Mouse (Mus musculus) cerebral cortex, adult 2 months (tissue): ENCODE data around the gene Gm12355.

Source experiments
- WGBS: fragments of 180-500 bp; shearing (Covaris S2); methylation state at CpG from one replicate; pipeline ENCODE4 v1.1.7; 2018; 5-methylcytosine and 5-hydroxymethylcytosine counted together

Gm12355 gene

GRCm38 (mm10) chr11:98625611-98626410 lies at the start of gene Gm12355, which contains the start of gene Gsdma3:
Gene Gm12355 (minus strand): TSS chr11:98625661.
Gene Gsdma3 (plus strand): TSS chr11:98626360.
- 92% methylated on average over 10 of the region's 10 CpGs for WGBS

- 2% methylated on average over 7 of the region's 7 CpGs for WGBS
Measured at GRCm38 (mm10) chr11:98673136-98673535, 47.7 kb upstream of the Gm12355 start.

- 77% methylated on average over 5 of the region's 5 CpGs for WGBS
Measured at GRCm38 (mm10) chr11:98672482-98672881, 47.0 kb upstream of the Gm12355 start.

- 48% methylated on average over 5 of the region's 5 CpGs for WGBS
Measured at GRCm38 (mm10) chr11:98671857-98672256, 46.4 kb upstream of the Gm12355 start.

- 69% methylated on average over 3 of the region's 3 CpGs for WGBS
Measured at GRCm38 (mm10) chr11:98671284-98671815, 45.9 kb upstream of the Gm12355 start.

- WGBS: 80% methylated on average over 2 of the region's 2 CpGs
Measured at GRCm38 (mm10) chr11:98668984-98669383, 43.5 kb upstream of the Gm12355 start.

GRCm38 (mm10) chr11:98664091-98664490 lies 38.6 kb upstream of the Gm12355 start, which contains the start of gene Gsdma:
Gene Gsdma (plus strand): TSS chr11:98664351.
- 46% methylated on average over 4 of the region's 4 CpGs for WGBS

GRCm38 (mm10) chr11:98660517-98660916 lies 35.1 kb upstream of the Gm12355 start:
- WGBS: 4% methylated on average over 6 of the region's 6 CpGs

GRCm38 (mm10) chr11:98655076-98655475 lies 29.6 kb upstream of the Gm12355 start:
- WGBS: 21% methylated on average over 7 of the region's 7 CpGs

GRCm38 (mm10) chr11:98646459-98646858 lies 21.0 kb upstream of the Gm12355 start, which contains the start of gene Gsdma2:
Gene Gsdma2 (plus strand): TSS chr11:98646759.
- WGBS: 72% methylated on average over 2 of the region's 2 CpGs

- 86% methylated on average over 2 of the region's 2 CpGs for WGBS
Measured at GRCm38 (mm10) chr11:98645946-98646345, 20.5 kb upstream of the Gm12355 start.

- WGBS: 91% methylated on average over 3 of the region's 3 CpGs
Measured at GRCm38 (mm10) chr11:98644757-98645156, 19.3 kb upstream of the Gm12355 start.

- 71% methylated on average over 5 of the region's 5 CpGs for WGBS
Measured at GRCm38 (mm10) chr11:98640091-98640490, 14.6 kb upstream of the Gm12355 start.

GRCm38 (mm10) chr11:98637501-98637900 lies 12.0 kb upstream of the Gm12355 start:
- 81% methylated on average over 1 of the region's 1 CpGs for WGBS

GRCm38 (mm10) chr11:98635312-98635970 lies 10.0 kb upstream of the Gm12355 start:
- 34% methylated on average over 10 of the region's 10 CpGs for WGBS

- WGBS: 85% methylated on average over 5 of the region's 5 CpGs
Measured at GRCm38 (mm10) chr11:98630646-98631045, 5.2 kb upstream of the Gm12355 start.

- 62% methylated on average over 3 of the region's 3 CpGs for WGBS
Measured at GRCm38 (mm10) chr11:98628706-98629105, 3.2 kb upstream of the Gm12355 start.

- WGBS: 64% methylated on average over 2 of the region's 2 CpGs
Measured at GRCm38 (mm10) chr11:98624381-98624780, 1.1 kb downstream of the Gm12355 start.

GRCm38 (mm10) chr11:98623981-98624380 lies 1.5 kb downstream of the Gm12355 start:
- WGBS: 84% methylated on average over 6 of the region's 6 CpGs

GRCm38 (mm10) chr11:98620791-98621190 lies 4.7 kb downstream of the Gm12355 start:
- 93% methylated on average over 13 of the region's 13 CpGs for WGBS

GRCm38 (mm10) chr11:98606763-98607162 lies 18.7 kb downstream of the Gm12355 start:
- WGBS: 3% methylated on average over 3 of the region's 3 CpGs

GRCm38 (mm10) chr11:98604911-98605310 lies 20.6 kb downstream of the Gm12355 start:
- WGBS: 80% methylated on average over 6 of the region's 6 CpGs

GRCm38 (mm10) chr11:98603953-98604352 lies 21.5 kb downstream of the Gm12355 start:
- 88% methylated on average over 2 of the region's 2 CpGs for WGBS
